Mouse (Mus musculus): ENCODE results near the gene Rps9.

DNA sequence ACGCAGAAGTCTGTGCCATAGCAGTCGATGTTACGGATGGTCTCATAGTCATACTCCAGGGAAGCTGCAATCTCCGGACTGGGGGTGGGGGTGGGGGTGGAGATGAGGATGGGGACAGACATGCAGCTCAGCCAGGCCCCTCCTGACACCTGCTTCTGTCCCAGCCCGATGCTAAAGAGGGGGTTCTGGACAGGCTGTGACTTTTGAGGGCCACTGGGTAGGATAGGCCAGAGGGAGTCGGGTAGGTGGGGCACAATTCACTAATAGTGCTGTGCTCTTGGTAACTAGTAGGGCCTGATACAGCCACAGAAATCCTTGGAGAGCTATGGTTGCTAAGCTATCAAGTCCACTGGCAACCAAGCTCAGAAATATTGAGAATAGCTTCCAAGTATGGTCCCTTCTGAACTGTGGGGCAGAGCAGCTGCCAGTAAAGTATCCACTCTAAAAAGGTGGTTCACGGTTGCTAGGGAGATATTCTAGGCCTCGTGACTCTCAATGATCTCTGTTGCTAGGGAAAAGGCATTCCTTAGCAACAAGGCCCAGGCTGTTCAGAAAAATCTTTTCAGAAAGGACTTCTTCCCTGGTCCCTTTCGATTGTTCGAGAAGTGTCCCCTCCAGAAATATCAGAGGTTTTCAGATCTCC lies 19.8 kb upstream of the Rps9 start:
- TF ChIP-seq POLR2A (IDR thresholded peaks at IDR 0.05; ENCODE audit: insufficient read depth, low read depth, low read length) (no peak), CTCF (IDR thresholded peaks at IDR 0.05; ENCODE audit: insufficient read depth, low read depth, low read length) (no peak)
